Mouse (Mus musculus) thymus, adult 2 months (tissue): ENCODE data around the gene Arpp21. TPM values are rescaled to one million over a fixed set of nuclear protein-coding genes. Genes with fewer than 3 reads are reported as not detected.

Experiments
- DNase-seq: peaks from one replicate; pipeline ENCODE4 v3.0.0; 2021
- H3K27ac ChIP-seq: fragments of 200-500 bp; 2 replicates; pipeline ENCODE4 v1.5.1; 2012; ENCODE audit warnings: low read length, control low read depth; ENCODE audit not compliant: control insufficient read depth, insufficient read depth
- H3K27me3 ChIP-seq: fragments of 200-500 bp; 2 replicates; pipeline ENCODE4 v1.6.1; 2012; ENCODE audit warnings: mild to moderate bottlenecking, low read length, moderate library complexity, mixed read lengths; ENCODE audit not compliant: control insufficient read depth, insufficient read depth
- H3K36me3 ChIP-seq: fragments of 200-500 bp; 2 replicates; pipeline ENCODE4 v1.6.1; 2012; ENCODE audit warnings: mild to moderate bottlenecking, low read length, moderate library complexity; ENCODE audit not compliant: control insufficient read depth, insufficient read depth
- H3K4me1 ChIP-seq: fragments of 200-500 bp; replicated peaks from 2 replicates; pipeline ENCODE4 v1.6.1; 2012; ENCODE audit warnings: low read length; ENCODE audit not compliant: control insufficient read depth, insufficient read depth
- H3K4me3 ChIP-seq: fragments of 200-500 bp; 2 replicates; pipeline ENCODE4 v1.5.1; 2012; ENCODE audit warnings: mild to moderate bottlenecking, low read length, control low read depth, moderate library complexity; ENCODE audit not compliant: control insufficient read depth, insufficient read depth
- CTCF ChIP-seq: fragments of 200-500 bp; IDR thresholded peaks from 2 replicates; pipeline ENCODE4 v1.5.1; 2012; ENCODE audit warnings: mild to moderate bottlenecking, control low read depth, low read length, moderate library complexity, borderline replicate concordance; ENCODE audit not compliant: control insufficient read depth, poor library complexity, insufficient read depth; ENCODE audit errors: extremely low read depth
- POLR2A ChIP-seq: fragments of 200-500 bp; IDR thresholded peaks from 2 replicates; pipeline ENCODE4 v1.6.1; 2012; ENCODE audit warnings: mild to moderate bottlenecking, low read length, control low read depth, moderate library complexity; ENCODE audit not compliant: control insufficient read depth, poor library complexity, insufficient read depth; ENCODE audit errors: extremely low read depth
- WGBS: fragments of 180-500 bp; shearing (Covaris S2); methylation state at CpG from one replicate; pipeline ENCODE4 v1.1.7; 2018; 5-methylcytosine and 5-hydroxymethylcytosine counted together
- polyA plus RNA-seq: library from polyadenylated mRNA; depleted of rRNA; stranded (reverse); fragments of >200 nt; gene quantifications from 2 replicates; pipeline ENCODE4 v1.2.3, GENCODE M21; 2012

Gene Arpp21
- polyA plus RNA-seq, 1 experiment, result 578 TPM

DNA sequence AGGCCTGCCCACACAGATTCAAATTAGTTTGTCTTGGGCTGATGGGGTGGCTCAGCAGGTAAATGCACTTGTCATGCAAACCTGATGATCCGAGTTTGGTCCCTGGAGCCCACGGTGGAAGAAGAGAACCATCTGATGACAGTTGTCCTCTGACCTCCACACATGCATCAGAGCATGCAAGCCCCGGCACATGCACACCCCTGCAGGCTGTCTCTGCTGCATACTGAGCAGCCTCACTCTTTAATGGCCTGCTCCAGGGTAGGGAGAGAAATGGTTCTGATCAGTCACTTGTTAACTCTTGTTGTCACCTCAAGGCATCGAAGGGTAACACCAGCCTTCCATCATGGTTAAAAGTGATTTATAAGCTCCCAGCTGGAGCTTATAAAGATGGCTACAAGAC, 157.3 kb downstream of the Arpp21 start:
- 96% methylated on average over 4 of the region's 4 CpGs for WGBS
- no peak for DNase-seq
- Histone ChIP-seq H3K4me1 (no peaks in the 10 kb centered on the region), H3K4me3 (no peak overlapping the region), H3K27ac (no peak overlapping the region), H3K36me3 (peaks cover 74% of the 10 kb centered on the region), H3K27me3 (no peaks in the 10 kb centered on the region)
- no peak for TF ChIP-seq POLR2A

DNA sequence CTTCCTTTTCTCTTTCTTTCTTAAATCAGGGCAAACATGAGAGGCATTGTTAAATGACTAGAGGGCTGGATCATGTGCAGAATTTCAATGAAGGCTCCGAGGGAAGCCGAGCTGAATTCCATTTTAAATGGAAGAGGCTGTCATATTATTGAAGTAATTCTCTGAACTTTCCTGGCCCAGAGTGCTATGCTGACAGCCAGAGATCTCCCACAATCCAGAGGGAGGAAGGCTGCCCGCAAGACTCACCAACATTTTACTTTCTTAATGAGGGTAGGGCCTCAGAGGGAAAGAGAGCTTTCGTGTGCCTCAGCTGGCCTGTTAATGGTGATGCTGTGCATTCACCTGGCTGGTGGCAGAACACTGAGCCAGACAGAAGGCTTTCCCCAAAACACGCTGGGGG, 160.5 kb downstream of the Arpp21 start:
- WGBS, result 95% methylated on average over 5 of the region's 5 CpGs
- DNase-seq, result no peak
- Histone ChIP-seq H3K4me1 (no peaks in the 10 kb centered on the region), H3K4me3 (no peak overlapping the region), H3K27me3 (no peaks in the 10 kb centered on the region), H3K27ac (no peak overlapping the region), H3K36me3 (peaks cover 77% of the 10 kb centered on the region)
- TF ChIP-seq CTCF, result no peak

DNA sequence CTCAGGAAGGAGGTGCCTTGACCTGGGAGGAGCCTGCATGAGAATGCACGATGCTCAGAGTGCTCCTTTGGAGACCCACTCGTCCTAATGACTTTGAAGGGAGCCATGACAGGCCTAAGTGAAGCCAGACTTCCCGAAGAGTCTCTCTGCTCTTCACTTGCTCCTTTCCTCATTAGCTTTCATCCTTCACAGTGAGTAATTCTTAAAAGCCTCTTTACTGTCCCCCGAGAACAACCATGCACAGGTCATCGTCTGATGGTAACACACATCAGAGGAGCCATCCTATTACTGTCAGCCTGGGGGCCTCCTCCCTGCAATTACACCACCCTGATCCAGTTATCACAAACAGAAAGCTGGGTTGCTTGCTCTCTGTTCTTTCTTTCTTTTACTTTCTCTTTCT, 160.9 kb downstream of the Arpp21 start:
- no peaks in the 10 kb centered on the region for H3K27me3 ChIP-seq
- H3K4me1 ChIP-seq, result no peaks in the 10 kb centered on the region
- no peak overlapping the region for H3K4me3 ChIP-seq
- H3K36me3 ChIP-seq, result peaks cover 74% of the 10 kb centered on the region
- WGBS, result 93% methylated on average over 5 of the region's 5 CpGs
- TF ChIP-seq POLR2A (no peak), CTCF (no peak)
- no peak for DNase-seq
- H3K27ac ChIP-seq, result no peak overlapping the region

DNA sequence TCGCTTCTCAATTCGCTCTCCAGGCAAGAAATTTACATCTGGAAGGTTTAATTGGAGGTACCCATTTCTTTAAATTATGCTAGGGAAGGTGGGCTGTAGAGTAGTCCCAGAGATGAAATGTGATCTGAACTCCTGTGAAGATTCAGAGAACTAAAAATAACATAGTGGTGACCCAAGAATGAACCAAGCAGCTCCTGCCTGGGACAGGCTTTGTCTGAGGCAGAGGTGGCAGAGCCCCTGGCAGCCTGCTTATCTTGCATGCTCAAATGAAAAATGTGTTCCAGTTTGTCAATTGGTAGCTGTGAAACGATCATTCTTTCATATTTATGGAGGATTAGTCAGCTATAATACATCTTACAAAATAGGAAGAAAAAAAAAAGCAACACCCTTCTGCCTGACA, 164.4 kb downstream of the Arpp21 start:
- DNase-seq, result no peak
- Histone ChIP-seq H3K27ac (no peak overlapping the region), H3K4me1 (no peaks in the 10 kb centered on the region), H3K36me3 (peaks cover 82% of the 10 kb centered on the region), H3K27me3 (no peaks in the 10 kb centered on the region), H3K4me3 (no peak overlapping the region)
- no peak for TF ChIP-seq CTCF
- no peak for TF ChIP-seq POLR2A
- 82% methylated on average over 3 of the region's 3 CpGs for WGBS

DNA sequence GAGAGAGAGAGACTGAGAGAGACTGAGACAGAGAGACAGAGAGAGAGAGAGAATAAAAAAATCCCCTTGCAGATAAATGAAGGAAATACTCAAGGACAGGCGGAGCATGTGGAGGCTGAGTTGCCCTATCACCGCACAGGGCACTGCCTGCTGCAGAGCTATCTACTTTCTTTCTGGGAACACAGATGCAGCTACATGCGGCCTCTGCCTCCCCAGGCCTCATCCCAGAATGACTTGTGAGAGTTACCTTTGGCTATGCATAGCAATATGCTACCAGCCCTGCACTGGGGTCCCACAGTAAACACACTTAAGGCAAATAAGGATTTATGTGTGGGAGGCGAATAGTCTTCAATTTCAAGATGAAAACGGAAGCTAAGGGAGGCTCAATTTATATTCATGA, 164.8 kb downstream of the Arpp21 start:
- Histone ChIP-seq H3K4me1 (no peaks in the 10 kb centered on the region), H3K27ac (no peak overlapping the region), H3K36me3 (peaks cover 82% of the 10 kb centered on the region), H3K27me3 (no peaks in the 10 kb centered on the region), H3K4me3 (no peak overlapping the region)
- no peak for DNase-seq
- TF ChIP-seq POLR2A, result no peak
- TF ChIP-seq CTCF, result no peak
- WGBS, result 94% methylated on average over 5 of the region's 5 CpGs

DNA sequence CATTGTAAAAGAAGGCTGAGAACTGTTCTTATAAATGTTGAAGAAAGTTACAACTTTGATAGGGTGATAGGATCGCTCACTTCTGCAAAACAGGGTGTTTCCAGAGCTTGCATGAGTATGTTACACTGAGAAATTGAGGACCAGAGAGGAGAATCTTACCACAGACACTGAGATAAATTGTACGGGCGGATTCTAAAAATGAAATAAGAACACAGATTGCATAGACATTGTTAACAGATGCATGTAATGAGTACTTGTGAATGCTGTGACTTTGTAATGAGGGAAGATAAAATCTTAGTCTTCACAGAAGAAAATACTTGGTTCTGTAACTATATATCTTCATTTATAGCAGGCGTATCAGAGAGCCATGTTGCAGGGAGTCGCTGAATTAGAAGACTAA, 167.5 kb downstream of the Arpp21 start:
- H3K4me1 ChIP-seq, result no peaks in the 10 kb centered on the region
- WGBS, result 97% methylated on average over 5 of the region's 5 CpGs
- H3K4me3 ChIP-seq, result no peak overlapping the region
- TF ChIP-seq CTCF, result no peak
- TF ChIP-seq POLR2A, result no peak
- no peak for DNase-seq
- H3K36me3 ChIP-seq, result peaks cover 87% of the 10 kb centered on the region
- H3K27me3 ChIP-seq, result no peaks in the 10 kb centered on the region
- H3K27ac ChIP-seq, result no peak overlapping the region

DNA sequence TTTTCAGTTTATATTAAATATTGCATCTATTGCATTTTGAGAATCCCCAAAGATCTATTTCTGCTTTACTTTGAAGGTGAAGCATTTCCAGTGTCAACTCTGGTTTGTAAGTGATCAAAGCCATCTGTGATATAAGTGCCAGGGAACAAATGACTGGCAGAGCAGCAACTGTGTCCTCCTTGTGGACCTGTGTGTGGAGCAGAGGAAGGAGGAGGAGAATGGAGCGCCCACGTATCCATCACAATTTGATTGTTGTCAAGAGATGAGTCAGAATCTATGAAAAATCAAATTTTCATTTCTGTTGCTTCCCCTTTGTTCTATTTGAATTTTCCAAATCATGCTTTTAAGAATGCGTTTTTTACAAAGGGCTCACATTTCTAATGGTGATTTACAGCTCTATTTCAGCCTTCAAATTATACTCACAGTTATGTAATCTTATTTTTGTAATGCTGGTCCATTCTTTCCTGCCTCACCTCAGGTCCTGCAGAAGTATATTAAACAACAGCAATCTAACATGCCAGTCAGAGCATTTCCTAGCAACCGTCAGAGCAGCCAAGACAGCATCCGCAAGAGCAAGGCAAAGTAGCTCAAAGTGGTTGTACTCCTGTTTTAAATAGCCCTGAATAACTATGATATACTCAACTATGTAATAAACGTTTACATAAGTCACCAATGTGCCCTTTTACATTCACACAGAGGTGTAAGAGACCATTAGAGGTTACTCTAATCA, 174.9 kb downstream of the Arpp21 start:
- TF ChIP-seq POLR2A (no peak), CTCF (no peak)
- no peak overlapping the region for H3K27ac ChIP-seq
- no peak overlapping the region for H3K4me3 ChIP-seq
- H3K36me3 ChIP-seq, result peaks cover 56% of the 10 kb centered on the region
- DNase-seq, result no peak
- WGBS, result 87% methylated on average over 6 of the region's 6 CpGs
- no peaks in the 10 kb centered on the region for H3K4me1 ChIP-seq
- no peaks in the 10 kb centered on the region for H3K27me3 ChIP-seq
